24 mouse cellular contexts compared by ENCODE assay signal in genomic region chr16:76444668-76445067, GRCm38 (mm10).
DNase-seq lines count a peak whose midpoint lies in the region; ATAC-seq and TF ChIP-seq lines count a peak whose summit lies in the region.
"Had no signal": no experiment of that assay in that cellular context is flagged by ENCODE, and none has a peak within 500 bp of the region (broad histone marks: within the 10 kb centered on the region; RNA-seq: fewer than 3 reads in every experiment).

No protein-coding gene starts in this region.

- no peaks in the 10 kb centered on the region for H3K27me3 ChIP-seq in liver, embryonic 12.5 days (replicated peaks)
- no peaks in the 10 kb centered on the region for H3K27me3 ChIP-seq in liver, postnatal 0 days (ENCODE audit: insufficient read depth, low read length)
- H3K27me3 ChIP-seq in liver, embryonic 13.5 days, result no peaks in the 10 kb centered on the region
- no peaks in the 10 kb centered on the region for H3K27me3 ChIP-seq in forebrain, postnatal 0 days (ENCODE audit: insufficient read depth, low read length)
- H3K27me3 ChIP-seq: embryonic facial prominence, embryonic 13.5 days; forebrain, embryonic 12.5 days; heart, embryonic 12.5 days; hindbrain, embryonic 12.5 days; midbrain, embryonic 12.5 days had no signal

- H3K9me3 ChIP-seq in liver, embryonic 12.5 days (replicated peaks), result no peaks in the 10 kb centered on the region
- H3K9me3 ChIP-seq in liver, postnatal 0 days (ENCODE audit: low read length), result no peaks in the 10 kb centered on the region
- no peaks in the 10 kb centered on the region for H3K9me3 ChIP-seq in liver, embryonic 13.5 days (replicated peaks)
- no peaks in the 10 kb centered on the region for H3K9me3 ChIP-seq in forebrain, postnatal 0 days (ENCODE audit: low read length)
- H3K9me3 ChIP-seq: embryonic facial prominence, embryonic 13.5 days; forebrain, embryonic 12.5 days; heart, embryonic 12.5 days; hindbrain, embryonic 12.5 days; midbrain, embryonic 12.5 days had no signal

- TF ChIP-seq EP300 in liver, postnatal 0 days (IDR thresholded peaks at IDR 0.05; ENCODE audit: low read depth), result no peak

- no peak for DNase-seq in liver, postnatal 0 days
- DNase-seq in CD4-positive helper T cell, adult 2 months (ENCODE audit: low read depth, low spot score), result peak; percentile 8
- DNase-seq in liver, embryonic 13.5 days, result no peak
- no peak for DNase-seq in forebrain, postnatal 0 days
- DNase-seq in kidney, postnatal 25 days, result no peak
- no peak for DNase-seq in right cerebral cortex, postnatal 10 days (ENCODE audit: low spot score in 2 of 2)
- DNase-seq: adrenal gland, adult 2 months; cerebellum, adult 11-12 months; cerebellum, postnatal 14 days; lung, adult 18-20 months; lung, postnatal 10 days; right cerebral cortex, postnatal 14 days; spleen, adult 18-20 months had no signal

- no peak overlapping the region for H3K9ac ChIP-seq in liver, embryonic 12.5 days
- H3K9ac ChIP-seq in liver, postnatal 0 days (replicated peaks), result no peak overlapping the region
- no peak overlapping the region for H3K9ac ChIP-seq in liver, embryonic 13.5 days
- no peak overlapping the region for H3K9ac ChIP-seq in forebrain, postnatal 0 days
- H3K9ac ChIP-seq: embryonic facial prominence, embryonic 13.5 days; forebrain, embryonic 12.5 days; heart, embryonic 12.5 days; hindbrain, embryonic 12.5 days; midbrain, embryonic 12.5 days had no signal

- 43% methylated on average over 3 of the region's 3 CpGs for WGBS in liver, embryonic 12.5 days (ENCODE audit: insufficient replicate concordance)
- WGBS in liver, postnatal 0 days (ENCODE audit: insufficient replicate concordance), result 53% methylated on average over 3 of the region's 3 CpGs
- WGBS in liver, embryonic 13.5 days (ENCODE audit: insufficient replicate concordance), result 33% methylated on average over 3 of the region's 3 CpGs
- WGBS in forebrain, postnatal 0 days, result 90% methylated on average over 3 of the region's 3 CpGs

- no peak overlapping the region for H3K27ac ChIP-seq in liver, embryonic 12.5 days
- no peak overlapping the region for H3K27ac ChIP-seq in liver, postnatal 0 days (ENCODE audit: low read depth)
- H3K27ac ChIP-seq in liver, embryonic 13.5 days, result no peak overlapping the region
- no peak overlapping the region for H3K27ac ChIP-seq in forebrain, postnatal 0 days (ENCODE audit: low read depth, low read length)
- H3K27ac ChIP-seq: embryonic facial prominence, embryonic 13.5 days; forebrain, embryonic 12.5 days; hindbrain, embryonic 12.5 days; kidney, postnatal 0 days; left cerebral cortex, adult 2 months; midbrain, embryonic 12.5 days had no signal

- no peak for TF ChIP-seq CTCF in liver, postnatal 0 days (IDR thresholded peaks at IDR 0.05; ENCODE audit: low read depth)
- no peak for TF ChIP-seq CTCF in forebrain, postnatal 0 days (IDR thresholded peaks at IDR 0.05; ENCODE audit: low read depth)

- H3K4me1 ChIP-seq in liver, embryonic 12.5 days, result peaks cover 29% of the 10 kb centered on the region
- H3K4me1 ChIP-seq in liver, postnatal 0 days (ENCODE audit: insufficient read depth), result peaks cover 10% of the 10 kb centered on the region
- peaks cover 20% of the 10 kb centered on the region for H3K4me1 ChIP-seq in liver, embryonic 13.5 days (replicated peaks)
- H3K4me1 ChIP-seq in forebrain, postnatal 0 days (ENCODE audit: insufficient read depth), result no peaks in the 10 kb centered on the region
- H3K4me1 ChIP-seq: embryonic facial prominence, embryonic 13.5 days; forebrain, embryonic 12.5 days; heart, embryonic 12.5 days; hindbrain, embryonic 12.5 days; midbrain, embryonic 12.5 days had no signal

- H3K4me3 ChIP-seq in liver, embryonic 12.5 days, result no peak overlapping the region
- H3K4me3 ChIP-seq in liver, postnatal 0 days (ENCODE audit: low read depth, low read length), result no peak overlapping the region
- H3K4me3 ChIP-seq in liver, embryonic 13.5 days (replicated peaks), result no peak overlapping the region
- H3K4me3 ChIP-seq in forebrain, postnatal 0 days (ENCODE audit: low read depth, low read length), result no peak overlapping the region
- H3K4me3 ChIP-seq: embryonic facial prominence, embryonic 13.5 days; erythroblast, embryonic 14.5 days; forebrain, embryonic 12.5 days; heart, embryonic 12.5 days; hindbrain, embryonic 12.5 days; left cerebral cortex, adult 2 months; midbrain, embryonic 12.5 days had no signal

- 0 out of 2 replicates have a peak, but pooled peaks have one; percentile 46 for ATAC-seq in liver, embryonic 12.5 days
- no peak for ATAC-seq in liver, postnatal 0 days
- ATAC-seq in liver, embryonic 13.5 days (ENCODE audit: low read depth), result peak; percentile 52; the same call in 1 of the 2 replicates
- ATAC-seq in forebrain, postnatal 0 days, result no peak
- ATAC-seq: CD4-positive, CD25-positive, alpha-beta regulatory T cell, adult 4 months; intestine, postnatal 0 days had no signal

- H3K4me2 ChIP-seq in liver, embryonic 12.5 days, result no peak overlapping the region
- no peak overlapping the region for H3K4me2 ChIP-seq in liver, postnatal 0 days (ENCODE audit: low read depth, low read length)
- H3K4me2 ChIP-seq in liver, embryonic 13.5 days, result no peak overlapping the region
- H3K4me2 ChIP-seq in forebrain, postnatal 0 days (ENCODE audit: low read depth), result no peak overlapping the region
- H3K4me2 ChIP-seq: embryonic facial prominence, embryonic 13.5 days; forebrain, embryonic 12.5 days; heart, embryonic 12.5 days; hindbrain, embryonic 12.5 days; midbrain, embryonic 12.5 days had no signal

- no peaks in the 10 kb centered on the region for H3K36me3 ChIP-seq in liver, embryonic 12.5 days
- H3K36me3 ChIP-seq in liver, postnatal 0 days (replicated peaks; ENCODE audit: insufficient read depth, low read length), result no peaks in the 10 kb centered on the region
- no peaks in the 10 kb centered on the region for H3K36me3 ChIP-seq in liver, embryonic 13.5 days
- H3K36me3 ChIP-seq in forebrain, postnatal 0 days (ENCODE audit: insufficient read depth), result no peaks in the 10 kb centered on the region
- H3K36me3 ChIP-seq: embryonic facial prominence, embryonic 13.5 days; forebrain, embryonic 12.5 days; heart, embryonic 12.5 days; hindbrain, embryonic 12.5 days; midbrain, embryonic 12.5 days had no signal

Comparison
In these comparisons a context has a peak if more than half of its experiments do, and no peak if none do; other contexts are left out.
1. ATAC-seq: peak in liver, embryonic 12.5 days (single experiment) and liver, embryonic 13.5 days (single experiment); none in liver, postnatal 0 days (single experiment) and forebrain, postnatal 0 days (single experiment).